In the genomic region with DNA sequence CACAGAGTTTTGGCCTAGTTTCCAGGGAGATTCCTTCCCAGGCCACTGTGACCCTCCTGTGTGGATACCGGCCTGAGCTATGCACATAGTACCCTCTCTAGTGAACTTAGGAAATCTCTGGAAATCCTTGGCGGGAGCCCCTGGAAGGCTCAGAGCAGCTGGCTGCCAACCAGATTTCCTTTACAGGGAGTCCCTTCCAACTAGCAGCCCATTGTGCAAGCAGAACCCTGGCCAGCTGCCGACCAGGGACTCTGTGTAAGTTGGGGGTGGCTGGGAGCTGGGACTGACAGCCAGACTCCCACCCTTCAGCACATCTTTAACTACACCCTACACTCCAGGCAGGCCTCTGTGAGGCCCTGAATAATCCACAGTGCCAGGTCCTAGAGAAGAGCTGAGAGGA, we compare ENCODE assay signal across 8 mouse cellular contexts.
DNase-seq lines count a peak whose midpoint lies in the region; ATAC-seq lines count a peak whose summit lies in the region.

No protein-coding gene starts in this region.

- no peak overlapping the region for H3K4me3 ChIP-seq in intestine, embryonic 15.5 days (replicated peaks)

- H3K27me3 ChIP-seq in intestine, embryonic 15.5 days (replicated peaks): no peaks in the 10 kb centered on the region

- H3K9ac ChIP-seq in intestine, embryonic 15.5 days: no peak overlapping the region

- DNase-seq in Muller cell, postnatal 12 days (ENCODE audit: inconsistent ontology term): peak; percentile 63
- DNase-seq in adrenal gland, adult 8-10 months: peak; percentile 64
- peak; percentile 81 for DNase-seq in gastrocnemius, postnatal 14 days
- peak; percentile 85 for DNase-seq in left cerebral cortex, postnatal 4 days
- DNase-seq in ovary, postnatal 36 days (ENCODE audit: low spot score): peak; percentile 77
- no peak for DNase-seq in thymus, postnatal 4 days

- peaks cover 5% of the 10 kb centered on the region; the same call in 1 of the 2 replicates for H3K4me1 ChIP-seq in intestine, embryonic 15.5 days (replicated peaks)

- no peaks in the 10 kb centered on the region for H3K36me3 ChIP-seq in intestine, embryonic 15.5 days

- WGBS in intestine, embryonic 15.5 days: 31% methylated on average over 3 of the region's 3 CpGs

- no peak overlapping the region for H3K4me2 ChIP-seq in intestine, embryonic 15.5 days (replicated peaks)

- no peaks in the 10 kb centered on the region for H3K9me3 ChIP-seq in intestine, embryonic 15.5 days

- peak; percentile 66 for ATAC-seq in intestine, embryonic 15.5 days
- ATAC-seq in granulocyte monocyte progenitor cell, adult 5-6 weeks (replicated peaks; ENCODE audit: poor library complexity, severe bottlenecking): no peak

- 0 out of 2 replicates have a peak overlapping the region, but pooled peaks have one; percentile 22 for H3K27ac ChIP-seq in intestine, embryonic 15.5 days

- intact Hi-C loops in gastrocnemius, postnatal 14 days (cut with DNase I; ENCODE audit: low total_unique reads): no loop called here
- intact Hi-C loops in left cerebral cortex, postnatal 4 days (cut with DNase I): no loop called here
